11 mouse cellular contexts compared by ENCODE assay signal in genomic region chr16:6232966-6233365, GRCm38 (mm10).
"Had no signal": no experiment of that assay in that cellular context is flagged by ENCODE, and none has a peak within 500 bp of the region (broad histone marks: within the 10 kb centered on the region; RNA-seq: fewer than 3 reads in every experiment).

No protein-coding gene starts in this region.

- DNase-seq: retina, postnatal 1 day; right cerebral cortex, postnatal 14 days; right cerebral cortex, postnatal 25 days; right cerebral cortex, postnatal 4 days; spleen, adult 18-20 months; thymus, adult 18-20 months; thymus, adult 2 months; thymus, postnatal 14 days; thymus, postnatal 25 days; thymus, postnatal 36 days; thymus, postnatal 4 days had no signal
